Mouse (Mus musculus) embryonic fibroblast, embryonic 13.5 days (primary cell): Measurements from ENCODE around the gene Bach2.

Experiments
- CTCF ChIP-seq: IDR thresholded peaks from 2 replicates; pipeline ENCODE4 v1.5.1; 2011; ENCODE audit warnings: mild to moderate bottlenecking, control low read depth, low read length, moderate library complexity, borderline replicate concordance; ENCODE audit not compliant: insufficient read depth
- POLR2A ChIP-seq: IDR thresholded peaks from 2 replicates; pipeline ENCODE4 v1.6.1; 2011; ENCODE audit warnings: low read depth, mild to moderate bottlenecking, control low read depth, low read length, moderate library complexity

DNA sequence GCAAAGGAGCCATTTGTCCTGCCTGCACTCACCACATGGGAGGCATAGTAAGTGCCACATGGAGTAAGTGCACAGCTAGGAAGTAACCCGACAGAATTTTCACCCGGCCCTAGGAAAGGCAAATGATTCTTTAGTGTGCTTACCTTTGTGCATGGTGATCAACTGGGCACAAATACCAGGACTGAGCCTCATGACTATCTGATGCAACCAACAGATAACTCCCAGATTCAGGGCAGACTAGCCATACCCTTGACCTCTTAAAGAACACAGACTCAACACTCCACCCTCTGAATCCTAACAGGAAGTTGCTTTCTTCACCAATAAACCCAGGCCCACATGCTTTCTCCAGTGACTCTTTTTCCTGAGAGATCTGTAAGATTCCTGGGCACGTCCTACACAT is 332.8 kb downstream of the Bach2 start:
- TF ChIP-seq CTCF = no peak
- no peak for TF ChIP-seq POLR2A
